In genomic region chr14:25116424-25116823, GRCm38 (mm10) we compare ENCODE assay signal across 9 mouse cellular contexts.
DNase-seq lines count a peak whose midpoint lies in the region; ATAC-seq and TF ChIP-seq lines count a peak whose summit lies in the region.
"Had no signal": no experiment of that assay in that cellular context is flagged by ENCODE, and none has a peak within 500 bp of the region (broad histone marks: within the 10 kb centered on the region; RNA-seq: fewer than 3 reads in every experiment).

No protein-coding gene starts in this region.

- DNase-seq in intestine, embryonic 14.5 days (ENCODE audit: low spot score) = peak; percentile 77
- peak; percentile 79 to 83 for DNase-seq in adrenal gland, adult 18-20 months (ENCODE audit: low spot score in 2 of 2)
- DNase-seq in heart, postnatal 25 days (ENCODE audit: low spot score) = peak; percentile 39
- DNase-seq in left cerebral cortex, postnatal 25 days (ENCODE audit: low spot score in 2 of 2) = peak; percentile 52 to 60
- peak; percentile 68 for DNase-seq in neural tube, embryonic 11.5 days (ENCODE audit: low spot score)
- DNase-seq in thymus, postnatal 10 days (ENCODE audit: low spot score in 2 of 2) = peak; percentile 65 to 89

- H3K27me3 ChIP-seq in intestine, embryonic 14.5 days (replicated peaks; ENCODE audit: control insufficient read depth, insufficient read depth, low read length) = no peaks in the 10 kb centered on the region
- no peaks in the 10 kb centered on the region for H3K27me3 ChIP-seq in intestine, embryonic 15.5 days (replicated peaks)
- H3K27me3 ChIP-seq in neural tube, embryonic 11.5 days (ENCODE audit: control insufficient read depth, insufficient read depth, low read length) = no peaks in the 10 kb centered on the region
- H3K27me3 ChIP-seq: embryonic facial prominence, embryonic 13.5 days had no signal

- no peak overlapping the region for H3K9ac ChIP-seq in intestine, embryonic 14.5 days (ENCODE audit: low read length)
- no peak overlapping the region for H3K9ac ChIP-seq in intestine, embryonic 15.5 days
- H3K9ac ChIP-seq in neural tube, embryonic 11.5 days (ENCODE audit: low read length) = no peak overlapping the region
- H3K9ac ChIP-seq: embryonic facial prominence, embryonic 13.5 days had no signal

- H3K4me1 ChIP-seq in intestine, embryonic 14.5 days (replicated peaks; ENCODE audit: control insufficient read depth, insufficient read depth, low read length) = no peaks in the 10 kb centered on the region
- no peaks in the 10 kb centered on the region for H3K4me1 ChIP-seq in intestine, embryonic 15.5 days (replicated peaks)
- no peaks in the 10 kb centered on the region for H3K4me1 ChIP-seq in cortical plate, adult 2 months (ENCODE audit: control insufficient read depth, insufficient read depth, low read length)
- H3K4me1 ChIP-seq in neural tube, embryonic 11.5 days (ENCODE audit: control insufficient read depth, insufficient read depth, low read length) = peaks cover 4% of the 10 kb centered on the region; the same call in 1 of the 2 replicates

- H3K4me2 ChIP-seq in intestine, embryonic 14.5 days (ENCODE audit: low read length) = no peak overlapping the region
- H3K4me2 ChIP-seq in intestine, embryonic 15.5 days (replicated peaks) = no peak overlapping the region
- no peak overlapping the region for H3K4me2 ChIP-seq in neural tube, embryonic 11.5 days (ENCODE audit: low read depth)
- H3K4me2 ChIP-seq: embryonic facial prominence, embryonic 13.5 days had no signal

- no peak for ATAC-seq in intestine, embryonic 14.5 days (replicated peaks; ENCODE audit: low FRiP score, low TSS enrichment, low read depth)
- no peak for ATAC-seq in intestine, embryonic 15.5 days
- no peak for ATAC-seq in neural tube, embryonic 11.5 days (ENCODE audit: insufficient read depth, low FRiP score, low TSS enrichment)

- no peak overlapping the region for H3K4me3 ChIP-seq in intestine, embryonic 14.5 days (ENCODE audit: low read depth, low read length)
- no peak overlapping the region for H3K4me3 ChIP-seq in intestine, embryonic 15.5 days (replicated peaks)
- H3K4me3 ChIP-seq in cortical plate, adult 2 months (ENCODE audit: insufficient read depth, low read length) = no peak overlapping the region
- H3K4me3 ChIP-seq in neural tube, embryonic 11.5 days (ENCODE audit: low read depth, low read length) = no peak overlapping the region
- H3K4me3 ChIP-seq: embryonic facial prominence, embryonic 13.5 days had no signal

- no peak for TF ChIP-seq POLR2A in cortical plate, adult 2 months (IDR thresholded peaks at IDR 0.05; ENCODE audit: extremely low read depth, insufficient read depth, low read length)

- intact Hi-C loops in heart, postnatal 25 days (cut with DNase I) = loop anchor here (2.0 to 5.0 kb wide), 3 partner anchors 186 to 450 kb away; no protein-coding TSS in a partner anchor
- intact Hi-C loops in left cerebral cortex, postnatal 25 days (cut with DNase I) = loop anchor here (5.0 kb wide), 1 partner anchor 341 kb away; the partner anchor contains the start of gene Zmiz1

- no peaks in the 10 kb centered on the region for H3K9me3 ChIP-seq in intestine, embryonic 14.5 days (ENCODE audit: control insufficient read depth, low read length)
- no peaks in the 10 kb centered on the region for H3K9me3 ChIP-seq in intestine, embryonic 15.5 days
- H3K9me3 ChIP-seq in neural tube, embryonic 11.5 days (ENCODE audit: control insufficient read depth, low read length) = no peaks in the 10 kb centered on the region
- H3K9me3 ChIP-seq: embryonic facial prominence, embryonic 13.5 days had no signal

- peak; percentile 91 for TF ChIP-seq CTCF in cortical plate, adult 2 months (IDR thresholded peaks at IDR 0.05; ENCODE audit: extremely low read depth, insufficient read depth, low read length)

- 50% methylated on average over 4 of the region's 4 CpGs for WGBS in intestine, embryonic 14.5 days
- 50% methylated on average over 4 of the region's 4 CpGs for WGBS in intestine, embryonic 15.5 days
- whole genome bisulfite sequencing in neural tube, embryonic 11.5 days = 51% methylated on average over 4 of the region's 4 CpGs

- no peaks in the 10 kb centered on the region for H3K36me3 ChIP-seq in intestine, embryonic 14.5 days (ENCODE audit: control insufficient read depth, insufficient read depth, low read length)
- H3K36me3 ChIP-seq in intestine, embryonic 15.5 days = no peaks in the 10 kb centered on the region
- no peaks in the 10 kb centered on the region for H3K36me3 ChIP-seq in neural tube, embryonic 11.5 days (ENCODE audit: control insufficient read depth, insufficient read depth, low read length)
- H3K36me3 ChIP-seq: embryonic facial prominence, embryonic 13.5 days had no signal

- no peak overlapping the region for H3K27ac ChIP-seq in intestine, embryonic 14.5 days (ENCODE audit: low read depth)
- no peak overlapping the region for H3K27ac ChIP-seq in intestine, embryonic 15.5 days
- no peak overlapping the region for H3K27ac ChIP-seq in cortical plate, adult 2 months (ENCODE audit: insufficient read depth, low read length)
- H3K27ac ChIP-seq in neural tube, embryonic 11.5 days (ENCODE audit: low read depth, low read length) = no peak overlapping the region
- H3K27ac ChIP-seq: embryonic facial prominence, embryonic 13.5 days had no signal
